Mouse (Mus musculus) thymus, postnatal 10 days (tissue): ENCODE measurements at regions not wholly inside any gene's neighbourhood (a gene's known extent, or its start where the extent isn't known, plus 50 kb on each side); places are given as distances from the start of the nearest gene placed in this dataset.

ENCODE experiments used
- DNase-seq, 2 experiments: peaks; one replicate each; pipeline ENCODE4 v3.0.0; 2021; ENCODE audit warnings: low spot score in 2 of 2

GRCm38 (mm10) chr19:15230129-15230927 lies 632.5 kb upstream of the Tle4 start:
- DNase-seq, result no peak

DNA sequence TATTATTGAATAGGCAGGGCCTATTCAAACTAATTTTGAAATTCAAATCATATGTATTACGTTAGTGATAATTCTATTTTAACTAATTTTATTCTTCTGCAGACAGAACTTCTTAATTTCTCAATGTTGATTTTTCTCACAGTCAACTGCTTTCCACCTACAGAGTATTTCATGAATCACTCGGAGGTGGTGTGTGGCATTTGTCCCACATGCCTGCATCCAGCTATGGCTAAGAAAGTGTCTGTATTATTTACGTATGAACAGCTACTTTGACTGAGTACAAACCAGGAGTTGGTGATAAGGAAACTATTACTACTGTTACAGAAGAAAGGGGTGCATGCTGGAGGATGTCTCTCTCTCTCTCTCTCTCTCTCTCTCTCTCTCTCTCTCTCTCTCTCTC lies 619.5 kb upstream of the Tle4 start:
- DNase-seq, result no peak

DNA sequence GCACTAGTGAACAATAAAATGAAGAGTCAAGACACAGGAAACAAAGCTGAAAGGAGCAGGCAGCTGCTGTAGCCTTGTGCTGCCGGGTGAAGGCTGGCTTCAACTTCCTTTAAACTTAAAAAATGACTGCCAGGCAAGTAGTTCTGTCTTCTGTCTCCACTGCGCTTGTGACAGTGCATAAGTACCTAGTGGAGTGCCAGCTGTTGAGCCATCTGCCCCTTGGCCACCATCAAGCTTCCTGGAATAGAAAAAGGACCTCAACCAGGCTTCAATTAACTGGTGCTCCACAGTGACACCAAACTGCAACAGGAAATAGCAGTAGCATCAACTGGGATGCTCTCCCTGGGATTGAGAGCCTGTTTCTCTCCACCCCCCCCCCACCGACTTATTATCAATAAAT lies 616.8 kb upstream of the Tle4 start:
- DNase-seq, result no peak

GRCm38 (mm10) chr19:15212881-15213280 lies 615.0 kb upstream of the Tle4 start:
- DNase-seq, result no peak

GRCm38 (mm10) chr19:15203039-15203438 lies 605.2 kb upstream of the Tle4 start:
- DNase-seq, result no peak

GRCm38 (mm10) chr19:15201262-15201661 lies 603.4 kb upstream of the Tle4 start:
- DNase-seq, result no peak

- no peak for DNase-seq
Observed at GRCm38 (mm10) chr19:15200792-15201191, 602.9 kb upstream of the Tle4 start.

DNA sequence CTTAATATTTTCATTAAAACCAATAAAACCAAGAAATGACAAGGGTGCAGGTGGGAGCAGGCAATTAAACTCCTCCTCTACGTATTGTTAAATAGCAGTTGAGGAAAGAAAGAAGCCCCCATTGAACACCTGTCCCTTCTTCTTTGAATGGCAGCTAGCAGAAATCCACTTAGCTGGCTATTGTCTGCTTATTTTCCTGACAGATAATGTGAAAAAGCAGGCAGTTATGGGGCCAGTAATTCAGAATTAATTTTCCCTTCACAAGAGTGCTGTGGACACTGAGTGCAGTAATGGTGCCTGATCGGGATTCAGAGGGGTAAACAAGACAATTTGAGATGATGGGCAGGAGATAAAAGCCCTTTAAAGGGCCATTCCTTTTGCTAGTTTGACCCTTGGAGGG lies 602.5 kb upstream of the Tle4 start:
- no peak for DNase-seq

DNA sequence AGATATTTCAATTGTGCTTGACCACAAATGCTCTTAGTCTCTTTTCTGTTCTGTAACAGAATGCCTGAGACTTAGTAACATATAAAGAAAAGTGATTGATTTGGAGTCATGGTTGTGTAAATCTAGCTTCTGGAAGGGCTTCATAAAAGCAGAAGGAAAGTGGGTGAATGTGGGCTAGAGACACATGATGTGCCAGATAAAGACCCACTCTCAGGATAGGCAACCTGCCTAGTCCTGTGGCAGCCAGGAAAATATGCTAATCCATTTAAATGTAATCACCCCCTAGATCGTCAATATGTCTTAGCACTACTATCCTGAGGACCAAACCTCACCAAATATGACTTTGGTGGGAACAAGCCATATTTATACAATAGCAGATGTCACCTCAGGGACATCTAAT lies 601.8 kb upstream of the Tle4 start:
- DNase-seq, result no peak

- DNase-seq, result no peak
Observed at GRCm38 (mm10) chr19:15175221-15175620, 577.4 kb upstream of the Tle4 start.

DNA sequence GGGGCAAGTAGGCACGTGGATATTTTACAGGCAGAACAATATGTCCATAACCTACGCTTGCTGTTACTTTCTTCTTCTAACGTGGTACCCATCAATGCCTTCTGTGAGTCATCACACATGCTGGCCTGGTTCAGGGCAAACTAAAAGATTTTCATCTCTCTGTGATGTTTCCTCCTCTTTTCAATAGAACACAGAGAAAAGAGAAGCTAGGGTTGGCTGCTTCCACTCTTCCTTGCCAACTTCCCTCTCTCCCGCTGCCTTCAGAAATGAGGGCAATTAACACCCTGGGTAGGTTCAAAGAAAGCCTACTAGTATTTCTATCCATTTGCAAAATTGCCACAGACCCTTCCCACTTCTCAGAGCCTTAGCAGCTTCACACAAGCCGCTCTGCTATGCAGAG lies 575.5 kb upstream of the Tle4 start:
- DNase-seq, result no peak

GRCm38 (mm10) chr19:15167184-15167583 lies 569.3 kb upstream of the Tle4 start:
- DNase-seq, result no peak

DNA sequence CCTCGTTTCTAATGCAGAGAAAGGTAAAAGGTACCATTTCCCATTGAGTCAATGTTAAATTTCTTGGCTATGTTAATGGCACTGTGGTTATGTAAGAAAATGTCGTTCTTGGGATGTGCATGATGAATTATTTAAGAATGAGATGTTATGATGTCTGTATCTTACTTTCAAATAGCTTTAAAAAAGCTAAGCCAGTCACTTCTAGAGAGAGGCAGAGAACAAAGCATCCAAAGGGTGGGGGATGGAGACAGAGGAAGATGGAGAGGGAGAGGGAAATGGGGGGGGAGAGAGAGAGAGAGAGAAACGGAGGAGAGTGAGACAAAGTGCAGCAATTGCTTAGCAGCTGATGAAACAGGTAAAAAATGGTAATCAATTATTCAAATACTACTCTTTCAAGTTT lies 562.8 kb upstream of the Tle4 start:
- DNase-seq, result no peak

DNA sequence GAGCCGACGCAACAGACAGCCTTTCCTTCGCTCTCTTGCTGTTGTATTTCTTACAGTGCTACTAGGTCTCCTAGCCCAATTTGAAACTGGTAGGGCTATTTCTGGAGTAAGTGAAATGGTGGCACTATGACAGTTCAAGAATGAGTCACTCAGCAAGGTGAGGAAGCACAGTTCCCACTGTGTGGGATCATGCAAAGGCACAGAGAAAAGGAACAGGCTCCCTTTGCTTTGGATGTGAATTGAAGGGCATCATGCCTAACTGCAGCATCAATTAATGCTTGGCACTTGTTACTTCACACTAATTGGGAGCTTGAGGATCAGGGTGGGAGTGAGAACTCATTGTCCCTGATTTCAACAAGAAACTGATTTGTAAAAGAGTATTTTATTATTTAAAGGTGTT lies 560.8 kb upstream of the Tle4 start:
- no peak for DNase-seq

DNA sequence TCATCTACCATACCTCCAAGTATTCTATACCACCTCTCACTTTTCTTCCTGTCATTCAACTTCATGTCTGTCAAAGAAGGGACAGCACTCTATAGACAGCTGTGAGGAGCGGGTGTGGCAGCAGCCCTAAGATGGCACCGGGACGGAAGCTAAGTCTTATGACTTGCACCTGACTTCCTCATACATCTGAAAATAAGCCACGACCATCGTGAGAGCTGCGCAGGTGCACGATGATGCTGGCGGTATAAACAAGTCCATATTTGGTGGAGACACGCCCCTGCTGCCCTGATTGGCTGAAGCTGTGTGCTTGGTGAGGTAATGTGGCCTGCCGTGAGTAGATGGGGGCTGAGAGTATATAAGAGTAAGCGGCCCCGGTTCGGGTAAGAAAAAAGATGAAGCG lies 560.3 kb upstream of the Tle4 start:
- DNase-seq, result no peak

GRCm38 (mm10) chr19:15154693-15155092 lies 556.8 kb upstream of the Tle4 start:
- DNase-seq, result no peak

GRCm38 (mm10) chr19:15146325-15146724 lies 548.5 kb upstream of the Tle4 start:
- DNase-seq, result no peak

- no peak for DNase-seq
Observed at GRCm38 (mm10) chr19:15127122-15127521, 529.3 kb upstream of the Tle4 start.

- no peak for DNase-seq
Observed at GRCm38 (mm10) chr19:15108441-15109026, 510.7 kb upstream of the Tle4 start.

DNA sequence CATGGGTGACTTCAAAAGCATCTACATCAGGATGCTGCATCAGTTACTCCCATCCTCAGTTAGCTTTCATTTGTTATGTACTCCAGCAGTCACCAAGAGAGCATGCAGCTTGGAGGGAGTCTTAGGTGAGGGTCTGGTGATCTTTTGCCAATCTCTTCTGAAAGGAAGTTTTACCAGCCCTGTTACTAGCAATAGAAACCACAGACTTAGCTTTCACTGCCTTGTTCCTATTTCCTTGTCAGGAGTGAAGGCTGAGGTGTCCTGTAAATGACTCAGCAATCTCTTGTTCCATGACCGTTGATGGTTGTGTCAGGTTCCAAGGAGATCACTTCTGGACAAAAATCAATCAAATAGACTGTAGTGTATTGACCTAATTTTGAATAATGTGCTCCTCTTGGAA lies 497.2 kb upstream of the Tle4 start:
- DNase-seq, result no peak

DNA sequence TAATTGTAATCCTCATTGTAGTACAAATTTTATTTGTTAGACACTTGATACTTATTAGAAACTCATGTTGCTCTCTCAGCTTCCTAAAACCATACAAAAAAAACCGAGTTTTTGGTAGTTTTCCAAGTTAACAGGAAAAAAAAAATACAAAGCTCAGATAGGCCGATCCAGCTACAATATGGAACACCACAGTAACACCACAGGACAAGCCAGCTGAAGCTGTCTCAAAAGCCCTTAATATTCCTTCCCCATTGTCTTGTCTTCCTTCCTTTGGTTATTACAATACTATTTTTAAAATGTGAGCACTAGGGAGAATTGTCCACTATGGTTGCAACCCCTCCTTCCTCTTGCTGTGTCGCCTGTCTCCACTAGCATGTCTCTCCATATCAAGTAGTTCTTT lies 495.7 kb upstream of the Tle4 start:
- no peak for DNase-seq

GRCm38 (mm10) chr19:15080638-15081037 lies 482.8 kb upstream of the Tle4 start:
- DNase-seq, result no peak

- no peak for DNase-seq
Observed at GRCm38 (mm10) chr19:15057801-15058200, 459.9 kb upstream of the Tle4 start.
